Mouse (Mus musculus) bone marrow, adult 2 months (tissue): ENCODE measurements around the gene Lhx4. TPM values are rescaled to one million over a fixed set of nuclear protein-coding genes. Genes with fewer than 3 reads are reported as not detected.
A peak's percentile ranks its signal among the peaks of the same experiment; 100 is the strongest.

Source experiments
- H3K27ac ChIP-seq: fragments of 200-500 bp; 2 replicates; pipeline ENCODE4 v1.5.1; 2012; ENCODE audit warnings: low read depth, mild to moderate bottlenecking, control low read depth, inconsistent platforms, low read length; ENCODE audit not compliant: control insufficient read depth, poor library complexity, insufficient read depth
- H3K4me1 ChIP-seq: fragments of 200-500 bp; 2 replicates; pipeline ENCODE4 v1.6.1; 2011; ENCODE audit warnings: low read length; ENCODE audit not compliant: control insufficient read depth, insufficient read depth
- H3K4me3 ChIP-seq: fragments of 200-500 bp; replicated peaks from 2 replicates; pipeline ENCODE3; 2011; ENCODE audit warnings: mild to moderate bottlenecking, low read depth, low read length, control low read depth; ENCODE audit not compliant: control insufficient read depth
- CTCF ChIP-seq: fragments of 200-500 bp; IDR thresholded peaks from 2 replicates; pipeline ENCODE4 v1.5.1; 2011; ENCODE audit warnings: low read length, control low read depth; ENCODE audit not compliant: control insufficient read depth, insufficient read depth
- POLR2A ChIP-seq: fragments of 200-500 bp; IDR thresholded peaks from 2 replicates; pipeline ENCODE4 v1.6.1; 2011; ENCODE audit warnings: low read depth, mild to moderate bottlenecking, control low read depth, low read length, borderline replicate concordance; ENCODE audit not compliant: control insufficient read depth
- WGBS: fragments of 180-500 bp; shearing (Covaris S2); methylation state at CpG from one replicate; pipeline ENCODE4 v1.1.7; 2018; 5-methylcytosine and 5-hydroxymethylcytosine counted together
- polyA plus RNA-seq: library from polyadenylated mRNA; stranded (reverse); fragments of >200 nt; gene quantifications from 2 replicates; pipeline ENCODE4 v1.2.4, GENCODE M21; 2011; ENCODE audit warnings: low replicate concordance; ENCODE audit not compliant: missing spikeins, insufficient read depth, insufficient read length

Lhx4 gene
- polyA plus RNA-seq, 1 experiment: not detected

DNA sequence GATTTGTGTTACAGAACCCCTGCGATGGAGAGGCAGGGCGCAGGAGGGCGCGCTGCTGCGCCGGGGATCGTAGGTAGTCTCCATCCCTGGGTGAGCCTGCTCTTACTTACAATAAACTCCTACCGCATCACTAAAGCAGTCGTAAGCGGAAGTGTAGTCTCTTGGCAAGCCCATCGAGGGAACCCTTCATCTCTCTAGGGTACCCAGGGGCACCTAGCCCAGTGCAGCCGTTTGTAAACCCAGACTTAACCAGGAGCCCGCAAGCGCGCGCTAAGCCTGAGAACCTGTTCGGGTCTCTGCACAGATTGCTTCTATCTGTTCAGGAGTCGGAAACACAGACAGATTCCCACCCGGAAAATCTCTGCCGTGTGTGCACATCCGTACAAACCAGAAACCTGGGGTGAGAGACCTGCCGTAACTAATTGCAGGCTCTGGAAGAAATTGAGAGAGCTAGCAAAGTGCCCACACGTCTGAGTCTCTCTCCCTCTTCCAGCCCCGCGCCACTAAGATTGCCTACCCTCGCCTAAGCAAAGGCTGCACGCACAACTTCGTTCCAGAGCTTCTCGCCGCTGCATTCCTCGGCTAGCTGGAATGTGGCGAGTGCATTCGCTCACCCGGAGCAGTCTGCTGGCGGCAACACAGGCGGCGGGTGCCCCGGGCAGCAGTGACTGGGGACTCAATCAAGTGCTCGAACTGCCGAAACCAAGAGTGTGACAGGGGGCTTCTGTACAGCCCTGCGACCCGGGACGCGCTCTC is 10.7 kb downstream of the Lhx4 start:
- 2% methylated on average over 44 of the region's 44 CpGs for WGBS
- Histone ChIP-seq H3K4me3 (no peak overlapping the region), H3K27ac (no peak overlapping the region), H3K4me1 (no peaks in the 10 kb centered on the region)
- TF ChIP-seq CTCF (no peak), POLR2A (no peak)

DNA sequence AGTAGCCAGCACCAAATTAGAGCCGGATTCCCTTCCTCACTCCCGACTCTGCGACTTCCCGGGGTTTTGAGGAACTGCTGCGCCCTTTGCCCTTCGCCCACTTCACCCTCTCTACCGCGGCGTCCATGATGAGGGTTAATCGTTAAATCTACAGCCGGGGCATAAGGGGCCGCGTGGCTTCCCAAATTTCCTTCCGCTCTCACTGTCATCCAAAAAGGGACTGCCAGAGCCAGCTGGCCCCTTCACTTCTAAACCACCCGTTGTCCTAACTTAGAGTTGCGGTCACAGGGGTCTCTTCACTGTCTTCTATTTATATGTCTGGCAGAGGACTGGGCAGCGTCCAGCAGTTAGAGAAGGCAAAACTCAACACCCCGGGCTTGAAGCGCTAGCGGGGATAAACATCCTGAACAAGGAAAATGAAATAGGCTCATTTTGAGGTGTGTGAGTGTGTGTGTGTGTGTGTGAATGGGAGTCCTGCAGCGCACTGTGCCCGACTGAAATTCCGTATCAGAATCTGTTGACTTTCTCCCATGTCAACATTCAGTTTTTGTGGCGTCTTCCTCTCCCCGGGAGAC is 13.6 kb downstream of the Lhx4 start:
- Histone ChIP-seq H3K4me1 (no peaks in the 10 kb centered on the region), H3K4me3 (no peak overlapping the region), H3K27ac (no peak overlapping the region)
- 2% methylated on average over 25 of the region's 25 CpGs for WGBS
- TF ChIP-seq POLR2A (no peak), CTCF (no peak)

DNA sequence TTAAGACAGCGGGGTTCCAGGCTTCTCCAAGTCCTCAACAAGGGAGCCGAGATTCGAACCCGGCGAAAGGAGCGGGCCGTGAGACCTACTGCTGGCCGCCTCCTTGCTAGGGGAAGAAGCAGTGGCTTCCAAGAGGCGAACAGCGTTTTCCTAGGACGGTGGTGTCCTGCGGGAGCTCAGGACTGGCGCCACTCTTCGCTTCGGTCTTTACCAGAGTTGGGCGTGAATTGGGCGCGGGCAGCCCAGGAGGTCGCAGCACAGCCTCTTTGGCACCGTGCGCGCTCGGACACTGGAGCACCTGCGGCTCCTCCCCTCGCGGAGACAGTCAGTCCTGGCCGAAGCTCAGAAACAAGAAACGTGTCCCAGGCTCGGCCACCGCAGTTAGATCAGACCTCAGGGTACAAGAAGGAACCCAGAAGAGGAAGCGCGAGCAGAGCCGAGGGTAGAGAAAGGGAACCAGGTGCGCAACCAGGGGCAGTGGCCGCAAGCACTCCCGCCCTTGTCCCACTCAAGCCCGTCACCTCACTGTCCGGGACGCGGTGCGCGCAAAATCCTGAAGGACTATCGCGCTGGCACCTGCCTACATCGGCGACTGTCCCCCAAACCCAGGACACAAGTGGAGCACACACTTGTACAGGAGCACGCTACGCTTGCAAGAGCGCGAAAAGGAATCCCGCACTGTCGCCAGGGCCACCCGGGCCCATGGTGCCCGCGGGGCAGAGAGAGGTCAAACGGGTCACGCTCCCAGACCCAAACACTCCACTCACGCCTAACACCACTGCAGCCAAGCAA is 14.3 kb downstream of the Lhx4 start:
- TF ChIP-seq POLR2A (no peak), CTCF (no peak)
- Histone ChIP-seq H3K4me3 (peak overlapping the region; percentile 29), H3K27ac (no peak overlapping the region), H3K4me1 (no peaks in the 10 kb centered on the region)
- 1% methylated on average over 58 of the region's 58 CpGs for WGBS

DNA sequence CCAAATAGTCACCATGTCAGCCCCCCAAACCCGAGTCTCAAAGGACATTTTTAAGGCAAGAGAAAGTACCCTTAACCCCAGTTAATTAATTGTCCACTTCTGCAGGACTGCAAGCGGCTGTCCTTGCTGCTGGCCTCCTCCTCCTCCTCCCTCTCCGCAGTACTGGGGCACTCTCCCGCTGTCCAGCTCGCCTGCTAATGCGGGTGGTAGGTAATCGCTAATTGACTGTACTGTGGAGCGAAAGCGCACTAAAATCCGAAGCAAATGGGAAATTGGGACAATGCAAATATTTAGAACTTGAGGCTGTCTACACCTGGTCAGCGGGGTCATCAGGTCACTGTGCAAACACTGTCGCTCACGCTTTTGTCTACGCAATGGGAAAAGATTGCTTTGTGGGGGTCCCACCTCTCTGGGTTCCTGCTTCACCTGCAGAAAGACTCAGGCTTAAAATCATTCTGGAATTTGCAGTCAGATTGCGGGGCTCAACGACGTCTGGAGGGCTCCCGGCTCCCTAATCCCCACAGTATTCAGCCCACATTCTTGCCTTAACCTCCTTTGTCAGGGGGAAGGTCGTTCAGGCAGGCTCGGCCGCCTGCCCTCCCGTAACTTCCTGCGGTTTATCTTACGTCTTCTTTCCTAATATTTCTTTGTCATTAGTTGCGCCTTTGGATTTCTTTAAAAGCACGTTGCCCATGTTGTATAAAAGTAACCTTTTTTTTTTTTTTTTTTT is 15.2 kb downstream of the Lhx4 start:
- Histone ChIP-seq H3K4me1 (no peaks in the 10 kb centered on the region; the same call in 1 of the 2 replicates), H3K4me3 (no peak overlapping the region), H3K27ac (no peak overlapping the region)
- TF ChIP-seq POLR2A (no peak), CTCF (no peak)
- 5% methylated on average over 26 of the region's 26 CpGs for WGBS

DNA sequence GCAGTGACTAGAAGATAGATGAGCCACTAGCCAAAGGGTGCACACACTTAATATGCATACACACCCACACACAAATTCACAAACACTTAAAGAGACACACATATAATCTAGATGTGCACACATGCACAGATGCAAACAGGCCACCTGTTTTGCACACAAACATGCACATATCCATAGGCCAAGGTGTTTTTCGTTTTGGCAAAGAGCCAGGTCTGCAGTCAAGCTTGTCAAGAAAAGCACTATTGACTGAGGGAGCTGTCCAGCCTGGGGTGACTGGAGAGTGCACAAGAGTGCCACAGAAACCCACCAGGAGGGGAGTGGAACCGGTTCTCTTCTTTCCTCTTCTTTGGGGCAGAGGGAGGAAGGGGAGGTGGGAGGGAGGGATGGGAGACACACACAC is 20.3 kb downstream of the Lhx4 start:
- TF ChIP-seq POLR2A (no peak), CTCF (no peak)
- H3K4me3 ChIP-seq: no peak overlapping the region
- no peak overlapping the region for H3K27ac ChIP-seq
- WGBS: 3% methylated on average over 2 of the region's 2 CpGs
- H3K4me1 ChIP-seq: no peaks in the 10 kb centered on the region; the same call in 1 of the 2 replicates

DNA sequence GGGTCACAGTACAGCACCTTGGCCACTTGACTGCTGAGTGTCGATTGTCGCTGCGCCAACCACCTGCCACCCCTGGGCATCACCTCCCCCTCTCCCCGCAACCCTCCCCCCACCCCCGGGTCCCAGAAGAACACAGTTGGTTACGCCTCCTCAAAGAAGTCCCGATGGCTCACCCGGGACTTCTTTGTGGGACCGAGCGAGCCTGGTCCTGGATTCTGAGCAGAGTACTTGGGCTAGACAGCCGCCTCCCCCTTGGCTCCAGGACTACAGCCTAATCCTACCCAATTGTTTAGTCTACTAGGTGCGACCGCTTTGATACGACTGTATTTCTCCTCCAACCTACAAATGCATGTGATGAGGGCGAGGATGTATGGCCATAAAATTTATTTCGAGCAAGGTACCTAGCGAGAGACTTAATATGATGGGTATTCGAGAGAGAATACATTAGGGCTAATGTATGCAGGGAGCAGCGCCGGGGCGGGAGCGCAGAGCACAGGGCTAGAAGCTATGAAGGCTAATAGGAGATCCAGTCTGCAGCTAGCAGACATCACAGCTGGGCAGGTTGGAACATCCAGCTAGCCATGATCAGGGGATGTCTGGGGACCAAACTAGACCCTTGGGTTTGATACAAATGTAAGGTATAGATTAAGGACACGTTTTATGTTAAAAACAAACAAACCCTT is 22.2 kb downstream of the Lhx4 start:
- no peaks in the 10 kb centered on the region; the same call in 1 of the 2 replicates for H3K4me1 ChIP-seq
- TF ChIP-seq POLR2A: no peak
- TF ChIP-seq CTCF: no peak
- H3K27ac ChIP-seq: no peak overlapping the region
- 10% methylated on average over 23 of the region's 23 CpGs for WGBS
- H3K4me3 ChIP-seq: no peak overlapping the region

DNA sequence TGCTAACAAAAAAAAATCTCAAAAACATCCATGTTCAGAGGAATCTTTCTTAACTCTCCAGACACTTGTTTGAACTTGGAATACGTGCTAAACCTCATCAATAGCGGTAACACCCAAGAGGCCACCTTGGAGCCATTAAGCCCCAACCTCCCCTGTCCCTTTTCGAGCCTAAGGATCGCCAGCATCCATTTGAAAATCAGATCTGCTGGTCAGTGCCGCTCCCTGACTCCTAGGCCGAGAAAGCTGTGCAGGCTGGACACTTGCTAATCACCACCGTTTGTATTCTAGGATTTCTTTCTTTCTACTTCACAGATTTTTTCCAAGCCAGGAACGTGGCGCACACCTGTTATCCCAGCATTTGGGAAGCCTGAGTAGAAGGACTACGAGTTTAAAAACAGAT is 23.7 kb downstream of the Lhx4 start:
- H3K4me3 ChIP-seq: no peak overlapping the region
- no peak overlapping the region for H3K27ac ChIP-seq
- 33% methylated on average over 10 of the region's 10 CpGs for WGBS
- no peaks in the 10 kb centered on the region; the same call in 1 of the 2 replicates for H3K4me1 ChIP-seq
- no peak for TF ChIP-seq CTCF
- TF ChIP-seq POLR2A: no peak
